Mouse (Mus musculus) myocyte (in vitro differentiated cells): ENCODE measurements around the gene Phactr2.

ENCODE experiments used
- POLR2A ChIP-seq: IDR thresholded peaks from one replicate; pipeline ENCODE4 v1.6.1; 2011; ENCODE audit warnings: low read depth, mild to moderate bottlenecking, control low read depth, moderate library complexity; ENCODE audit not compliant: insufficient read length
- REST ChIP-seq: IDR thresholded peaks from one replicate; pipeline ENCODE4 v1.6.1; 2011; ENCODE audit warnings: mild to moderate bottlenecking, control low read depth, moderate library complexity; ENCODE audit not compliant: insufficient read depth, insufficient read length

- TF ChIP-seq POLR2A (no peak), REST (no peak)
These were observed 110.5 kb downstream of the Phactr2 start for GRCm38 (mm10) chr10:13363499-13364285.
